Mouse (Mus musculus) myocyte (in vitro differentiated cells): ENCODE results near the gene Acox3. TPM values are rescaled to one million over a fixed set of nuclear protein-coding genes. Genes with fewer than 3 reads are reported as not detected.

Source experiments
- H3K27me3 ChIP-seq: one replicate; pipeline ENCODE4 v1.6.1; 2011; ENCODE audit not compliant: control insufficient read depth, insufficient read depth, insufficient read length
- H3K36me3 ChIP-seq: one replicate; pipeline ENCODE4 v1.6.1; 2011; ENCODE audit not compliant: control insufficient read depth, insufficient read depth
- H3K4me2 ChIP-seq: one replicate; pipeline ENCODE4 v1.6.1; 2011; ENCODE audit warnings: low read depth, control low read depth
- H3K4me3 ChIP-seq: one replicate; pipeline ENCODE4 v1.5.1; 2011; ENCODE audit warnings: mild to moderate bottlenecking, control low read depth, moderate library complexity
- H3K79me2 ChIP-seq: one replicate; pipeline ENCODE4 v1.6.1; 2011; ENCODE audit not compliant: control insufficient read depth, insufficient read depth
- H3ac ChIP-seq: one replicate; pipeline ENCODE4 v1.6.1; 2011; ENCODE audit not compliant: control insufficient read depth, insufficient read length
- CEBPB ChIP-seq: IDR thresholded peaks from 2 replicates; pipeline ENCODE4 v1.6.1; 2011; ENCODE audit warnings: mild to moderate bottlenecking, moderate library complexity; ENCODE audit not compliant: poor library complexity, insufficient read depth, severe bottlenecking
- E2F4 ChIP-seq: IDR thresholded peaks from one replicate; pipeline ENCODE4 v1.6.1; 2011; ENCODE audit warnings: mild to moderate bottlenecking, control low read depth, moderate library complexity; ENCODE audit not compliant: insufficient read depth
- MAX ChIP-seq: IDR thresholded peaks from one replicate; pipeline ENCODE4 v1.6.1; 2011; ENCODE audit warnings: low read depth, mild to moderate bottlenecking, control low read depth
- MYOD1 ChIP-seq, 3 experiments: IDR thresholded peaks; one replicate each; pipeline ENCODE4 v1.6.1; 2011; ENCODE audit warnings: control low read depth in 2 of 3, low read depth in 2 of 3, mild to moderate bottlenecking in 2 of 3, moderate library complexity in 1 of 3; ENCODE audit not compliant: insufficient read length in 2 of 3, control insufficient read depth in 1 of 3
- MYOG ChIP-seq, 3 experiments: IDR thresholded peaks; one replicate each; pipeline ENCODE4 v1.6.1; 2011; ENCODE audit warnings: control low read depth in 2 of 3, low read depth in 2 of 3, mild to moderate bottlenecking in 2 of 3; ENCODE audit not compliant: insufficient read length in 2 of 3, control insufficient read depth in 1 of 3, insufficient read depth in 1 of 3
- POLR2A ChIP-seq: IDR thresholded peaks from one replicate; pipeline ENCODE4 v1.6.1; 2011; ENCODE audit warnings: low read depth, mild to moderate bottlenecking, control low read depth, moderate library complexity; ENCODE audit not compliant: insufficient read length
- POLR2AphosphoS2 ChIP-seq: IDR thresholded peaks from one replicate; pipeline ENCODE4 v1.6.1; 2011; ENCODE audit warnings: low read depth, control low read depth; ENCODE audit not compliant: insufficient read length
- REST ChIP-seq: IDR thresholded peaks from one replicate; pipeline ENCODE4 v1.6.1; 2011; ENCODE audit warnings: mild to moderate bottlenecking, control low read depth, moderate library complexity; ENCODE audit not compliant: insufficient read depth, insufficient read length
- SRF ChIP-seq: IDR thresholded peaks from one replicate; pipeline ENCODE4 v1.6.1; 2011; ENCODE audit warnings: low read depth; ENCODE audit not compliant: control insufficient read depth, insufficient read length
- TCF12 ChIP-seq: IDR thresholded peaks from one replicate; pipeline ENCODE4 v1.6.1; 2011; ENCODE audit warnings: mild to moderate bottlenecking, control low read depth; ENCODE audit not compliant: poor library complexity, insufficient read depth, severe bottlenecking
- TCF3 ChIP-seq: IDR thresholded peaks from one replicate; pipeline ENCODE4 v1.6.1; 2011; ENCODE audit warnings: low read depth, control low read depth; ENCODE audit not compliant: insufficient read length
- USF1 ChIP-seq: IDR thresholded peaks from one replicate; pipeline ENCODE4 v1.6.1; 2011; ENCODE audit warnings: low read depth, mild to moderate bottlenecking, control low read depth, moderate library complexity
- polyA plus RNA-seq: library from polyadenylated mRNA; unstranded; fragments of >200 nt; fragmentation: generic; extraction: Trizol; gene quantifications from one replicate; pipeline ENCODE4 v1.2.1, GENCODE M21; 2012; ENCODE audit warnings: missing spikeins

The Acox3 gene
- polyA plus RNA-seq, 1 experiment = 20.8 TPM

DNA sequence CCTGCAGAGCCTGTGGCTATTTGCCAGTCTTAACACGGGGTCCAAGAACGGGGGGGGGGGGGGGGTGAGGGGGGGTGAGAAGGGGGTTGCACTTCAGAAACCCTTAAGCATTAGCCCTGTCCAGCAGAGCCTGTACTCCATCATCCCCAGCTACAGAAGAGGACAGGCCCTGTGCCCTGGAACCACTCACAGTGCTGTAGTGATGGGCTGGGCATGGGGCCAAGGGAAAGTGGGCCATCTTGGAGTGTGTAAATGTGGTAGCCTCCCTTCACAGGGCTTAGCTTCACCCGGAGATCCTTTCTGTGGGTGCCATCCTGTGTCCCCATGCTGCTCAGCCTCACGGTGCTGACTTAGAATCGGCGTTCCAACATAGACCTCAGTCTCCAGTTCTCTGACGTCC, 24.9 kb downstream of the Acox3 start:
- TF ChIP-seq TCF3 (no peak), TCF12 (no peak), USF1 (no peak), MYOG (IDR thresholded peaks at IDR 0.05; ENCODE audit: control insufficient read depth in 1 of 3, insufficient read depth in 1 of 3, insufficient read length in 2 of 3, low read depth in 2 of 3) (no peak), E2F4 (no peak), POLR2A (no peak), MYOD1 (IDR thresholded peaks at IDR 0.05; ENCODE audit: control insufficient read depth in 1 of 3, insufficient read length in 2 of 3, low read depth in 2 of 3) (no peak), POLR2AphosphoS2 (no peak), MAX (no peak)
- no peak overlapping the region for H3K4me3 ChIP-seq
- no peaks in the 10 kb centered on the region for H3K36me3 ChIP-seq
- no peak overlapping the region for H3K4me2 ChIP-seq
- no peaks in the 10 kb centered on the region for H3K27me3 ChIP-seq
- no peaks in the 10 kb centered on the region for H3K79me2 ChIP-seq
- H3ac ChIP-seq = no peak overlapping the region

- peak overlapping the region; percentile 62 for H3K4me2 ChIP-seq
- no peak overlapping the region for H3K4me3 ChIP-seq
- H3K79me2 ChIP-seq = no peaks in the 10 kb centered on the region
- H3K36me3 ChIP-seq = no peaks in the 10 kb centered on the region
- no peak for TF ChIP-seq POLR2AphosphoS2
- no peak for TF ChIP-seq CEBPB
- no peak for TF ChIP-seq SRF
- no peak for TF ChIP-seq USF1
- no peak for TF ChIP-seq E2F4
- no peak for TF ChIP-seq MYOG (IDR thresholded peaks at IDR 0.05; ENCODE audit: control insufficient read depth in 1 of 3, insufficient read depth in 1 of 3, insufficient read length in 2 of 3, low read depth in 2 of 3)
- TF ChIP-seq TCF12 = no peak
- TF ChIP-seq MYOD1 (IDR thresholded peaks at IDR 0.05; ENCODE audit: control insufficient read depth in 1 of 3, insufficient read length in 2 of 3, low read depth in 2 of 3) = no peak
- no peak overlapping the region for H3ac ChIP-seq
- no peaks in the 10 kb centered on the region for H3K27me3 ChIP-seq
These were observed 25.7 kb downstream of the Acox3 start for GRCm38 (mm10) chr5:35608559-35608958.

DNA sequence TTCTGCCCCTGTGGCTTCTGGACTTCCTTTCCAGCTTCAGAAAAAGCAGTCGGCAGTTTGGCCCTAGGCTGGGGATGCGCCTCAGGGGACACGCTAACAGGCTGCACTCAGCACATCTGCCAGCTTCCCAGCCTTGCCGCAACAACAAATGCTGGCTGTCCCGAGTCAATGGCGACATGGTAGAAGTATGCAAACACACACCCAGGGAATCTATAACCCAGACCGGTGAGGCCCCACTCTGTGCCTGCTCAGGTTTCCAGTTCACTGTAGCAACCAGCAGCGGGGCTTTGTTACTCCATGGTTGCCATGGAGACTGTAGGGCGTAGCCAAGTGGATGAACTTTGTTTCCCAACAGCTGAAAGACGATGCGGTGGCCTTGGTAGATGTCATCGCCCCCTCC, 26.5 kb downstream of the Acox3 start:
- H3K27me3 ChIP-seq = no peaks in the 10 kb centered on the region
- H3ac ChIP-seq = no peak overlapping the region
- peak overlapping the region; percentile 62 for H3K4me2 ChIP-seq
- no peak overlapping the region for H3K4me3 ChIP-seq
- no peaks in the 10 kb centered on the region for H3K79me2 ChIP-seq
- TF ChIP-seq CEBPB (0 out of 2 replicates have a peak, but pooled peaks have one; percentile 17), MYOG (IDR thresholded peaks at IDR 0.05; ENCODE audit: control insufficient read depth in 1 of 3, insufficient read depth in 1 of 3, insufficient read length in 2 of 3, low read depth in 2 of 3) (peak; percentile 41 to 94 (median 92)), MYOD1 (IDR thresholded peaks at IDR 0.05; ENCODE audit: control insufficient read depth in 1 of 3, insufficient read length in 2 of 3, low read depth in 2 of 3) (peak in 2 of 3 experiments; percentile 73 to 84), POLR2A (no peak), TCF12 (peak; percentile 74)
- H3K36me3 ChIP-seq = no peaks in the 10 kb centered on the region

DNA sequence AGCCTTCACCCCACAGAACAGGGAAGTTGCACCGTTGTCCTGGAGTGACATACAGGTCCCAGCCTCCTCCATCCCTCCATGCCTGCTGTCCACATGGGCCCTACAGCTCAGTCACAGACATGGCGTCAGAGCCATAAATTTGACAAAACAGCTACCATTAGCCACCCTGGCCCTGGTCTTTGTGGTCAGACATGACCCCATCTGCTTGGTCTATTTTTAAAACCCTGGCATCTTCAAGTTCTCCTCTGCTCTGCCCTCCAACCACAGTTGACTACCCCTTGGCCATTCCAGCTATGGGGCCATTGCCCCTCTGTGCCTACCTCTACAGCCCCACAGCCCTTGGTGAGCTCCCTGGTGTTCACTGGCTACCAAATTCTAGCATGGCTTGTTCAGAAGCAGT, 27.1 kb downstream of the Acox3 start:
- Histone ChIP-seq H3K36me3 (no peaks in the 10 kb centered on the region), H3K4me2 (peak overlapping the region; percentile 62), H3ac (no peak overlapping the region), H3K79me2 (no peaks in the 10 kb centered on the region), H3K4me3 (no peak overlapping the region), H3K27me3 (no peaks in the 10 kb centered on the region)
- no peak for TF ChIP-seq USF1
- peak in 1 of 3 experiments; percentile 32 for TF ChIP-seq MYOD1 (IDR thresholded peaks at IDR 0.05; ENCODE audit: control insufficient read depth in 1 of 3, insufficient read length in 2 of 3, low read depth in 2 of 3)
- peak in 1 of 3 experiments; percentile 5 for TF ChIP-seq MYOG (IDR thresholded peaks at IDR 0.05; ENCODE audit: control insufficient read depth in 1 of 3, insufficient read depth in 1 of 3, insufficient read length in 2 of 3, low read depth in 2 of 3)

GRCm38 (mm10) chr5:35610381-35610780, 27.5 kb downstream of the Acox3 start:
- no peak for TF ChIP-seq TCF3
- TF ChIP-seq MAX = no peak
- no peak for TF ChIP-seq POLR2A
- no peak for TF ChIP-seq SRF
- no peak for TF ChIP-seq MYOG (IDR thresholded peaks at IDR 0.05; ENCODE audit: control insufficient read depth in 1 of 3, insufficient read depth in 1 of 3, insufficient read length in 2 of 3, low read depth in 2 of 3)
- TF ChIP-seq REST = no peak
- no peak for TF ChIP-seq CEBPB
- TF ChIP-seq TCF12 = no peak
- no peak for TF ChIP-seq POLR2AphosphoS2
- no peak for TF ChIP-seq USF1
- no peak for TF ChIP-seq E2F4
- TF ChIP-seq MYOD1 (IDR thresholded peaks at IDR 0.05; ENCODE audit: control insufficient read depth in 1 of 3, insufficient read length in 2 of 3, low read depth in 2 of 3) = no peak
- peak overlapping the region; percentile 62 for H3K4me2 ChIP-seq

More at GRCm38 (mm10) chr5:35610381-35610780, 27.5 kb downstream of the Acox3 start:
- no peak overlapping the region for H3K4me3 ChIP-seq
- no peak overlapping the region for H3ac ChIP-seq
- no peaks in the 10 kb centered on the region for H3K27me3 ChIP-seq
- H3K36me3 ChIP-seq = no peaks in the 10 kb centered on the region
- no peaks in the 10 kb centered on the region for H3K79me2 ChIP-seq
